Mouse (Mus musculus): ENCODE results near the gene C87436. TPM values are rescaled to one million over a fixed set of nuclear protein-coding genes. Genes with fewer than 3 reads are reported as not detected.
A peak's percentile ranks its signal among the peaks of the same experiment; 100 is the strongest.

Gene C87436
- polyA plus RNA-seq, 1 experiment from 2014 or later, result 30.8 TPM

GRCm38 (mm10) chr6:86509866-86510200 lies 71.7 kb downstream of the C87436 start:
- DNase-seq (ENCODE audit: low spot score), result no peak

GRCm38 (mm10) chr6:86510979-86511378 lies 72.8 kb downstream of the C87436 start:
- DNase-seq (ENCODE audit: low spot score), result no peak

GRCm38 (mm10) chr6:86513296-86513695 lies 75.1 kb downstream of the C87436 start:
- no peak for DNase-seq (ENCODE audit: low spot score)

GRCm38 (mm10) chr6:86516021-86516420 lies 77.8 kb downstream of the C87436 start:
- no peak for DNase-seq (ENCODE audit: low spot score)

GRCm38 (mm10) chr6:86519767-86520345 lies 81.7 kb downstream of the C87436 start:
- no peak for DNase-seq (ENCODE audit: low spot score)

- peak; percentile 20 for DNase-seq (ENCODE audit: low spot score)
These were observed 84.1 kb downstream of the C87436 start for GRCm38 (mm10) chr6:86522001-86522911.

Other genes with a start within 250 kb of the C87436 start
- 0.32 and 0.40 TPM in 2 replicates for gene Tgfa, start 243.2 kb upstream of the C87436 start, polyA plus RNA-seq (2015; fragmentation: Nextera tagmentation; extraction: Ambion mirVana)
- 77.1 and 83.0 TPM in 2 replicates for gene Fam136a, start 72.7 kb upstream of the C87436 start, polyA plus RNA-seq (2015; fragmentation: Nextera tagmentation; extraction: Ambion mirVana)
- gene Snrpg, start 67.1 kb upstream of the C87436 start, polyA plus RNA-seq (2015; fragmentation: Nextera tagmentation; extraction: Ambion mirVana), result 649 and 709 TPM in 2 replicates
- 28.8 and 32.8 TPM in 2 replicates for gene Pcyox1, start 41.2 kb upstream of the C87436 start, polyA plus RNA-seq (2015; fragmentation: Nextera tagmentation; extraction: Ambion mirVana)
- 170 and 184 TPM in 2 replicates for gene Tia1, start 34.2 kb upstream of the C87436 start, polyA plus RNA-seq (2015; fragmentation: Nextera tagmentation; extraction: Ambion mirVana)
- 0.25 and 0.31 TPM in 2 replicates for gene Gm44790, start 11.7 kb upstream of the C87436 start, polyA plus RNA-seq (2015; fragmentation: Nextera tagmentation; extraction: Ambion mirVana)
- gene Pcbp1, start 87.9 kb downstream of the C87436 start, polyA plus RNA-seq (2015; fragmentation: Nextera tagmentation; extraction: Ambion mirVana), result 466 and 487 TPM in 2 replicates
- 6.9 and 9.5 TPM in 2 replicates for gene Asprv1, start 189.8 kb downstream of the C87436 start, polyA plus RNA-seq (2015; fragmentation: Nextera tagmentation; extraction: Ambion mirVana)
- gene Mxd1, start 230.8 kb downstream of the C87436 start, polyA plus RNA-seq (2015; fragmentation: Nextera tagmentation; extraction: Ambion mirVana), result 10.0 and 11.2 TPM in 2 replicates
- gene Snrnp27, start 246.1 kb downstream of the C87436 start, polyA plus RNA-seq (2015; fragmentation: Nextera tagmentation; extraction: Ambion mirVana), result 149 and 164 TPM in 2 replicates

Data from thymus, postnatal 0 days (tissue).